Mouse (Mus musculus): ENCODE measurements around the gene Camk2b.

DNA sequence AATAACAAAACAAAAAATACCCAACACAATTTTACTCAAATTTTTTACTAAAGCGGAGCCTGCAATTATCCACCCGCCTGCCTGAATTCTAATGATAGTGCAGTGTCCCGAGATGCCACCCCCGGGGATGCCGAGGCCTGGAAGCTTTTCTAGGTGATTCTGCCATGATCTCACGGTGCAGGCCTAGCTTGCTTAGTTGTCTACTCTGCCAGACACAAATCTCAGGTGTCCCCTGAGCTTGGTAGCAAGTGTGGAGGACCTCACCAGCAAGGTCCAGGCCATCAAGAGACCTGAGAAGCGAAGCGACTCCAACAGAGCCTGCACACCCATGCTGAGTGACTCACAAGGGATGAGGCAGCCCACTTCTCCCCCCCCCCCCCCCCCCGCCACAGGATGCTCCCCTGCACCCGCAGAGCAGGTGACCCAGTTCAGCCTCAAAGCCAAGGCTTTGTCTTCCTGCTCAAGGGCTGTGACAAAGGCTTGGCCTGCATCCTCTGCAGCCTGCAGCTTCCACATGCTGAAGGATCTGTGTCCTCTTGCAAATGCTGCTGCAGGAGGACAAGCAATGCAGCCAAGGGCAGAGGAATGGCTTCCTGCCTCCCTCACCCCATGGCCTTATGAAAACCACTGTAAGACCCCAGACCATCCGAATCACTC is 48.5 kb downstream of the Camk2b start:
- TF ChIP-seq CTCF (IDR thresholded peaks at IDR 0.05; ENCODE audit: borderline replicate concordance, insufficient read depth, low read length), result no peak
- TF ChIP-seq POLR2A (IDR thresholded peaks at IDR 0.05; ENCODE audit: low read depth, low read length), result no peak

Measured in embryonic fibroblast, embryonic 13.5 days (primary cell).